Mouse (Mus musculus) heart, embryonic 10.5 days (tissue): ENCODE results near the gene Gpatch4. TPM values are rescaled to one million over a fixed set of nuclear protein-coding genes. Genes with fewer than 3 reads are reported as not detected.
A peak's percentile ranks its signal among the peaks of the same experiment; 100 is the strongest.

ENCODE experiments used
- DNase-seq: peaks from one replicate; pipeline ENCODE4 v3.0.0-alpha.2; 2017; ENCODE audit warnings: low spot score
- H3K27ac ChIP-seq: fragments of 300-500 bp; sonication (generic); 2 replicates; pipeline ENCODE4 v1.5.1; 2016; ENCODE audit warnings: mild to moderate bottlenecking
- H3K27me3 ChIP-seq: fragments of 300-500 bp; sonication (generic); 2 replicates; pipeline ENCODE4 v1.6.1; 2016; ENCODE audit warnings: mild to moderate bottlenecking; ENCODE audit not compliant: poor library complexity, insufficient read depth, severe bottlenecking
- H3K36me3 ChIP-seq: fragments of 300-500 bp; sonication (generic); 2 replicates; pipeline ENCODE4 v1.6.1; 2016; ENCODE audit warnings: mild to moderate bottlenecking, moderate library complexity
- H3K4me1 ChIP-seq: fragments of 300-500 bp; sonication (generic); 2 replicates; pipeline ENCODE4 v1.6.1; 2016; ENCODE audit warnings: mild to moderate bottlenecking
- H3K4me3 ChIP-seq: fragments of 300-500 bp; sonication (generic); 2 replicates; pipeline ENCODE4 v1.5.1; 2016; ENCODE audit warnings: mild to moderate bottlenecking, moderate library complexity
- H3K9me3 ChIP-seq: fragments of 300-500 bp; sonication (generic); 2 replicates; pipeline ENCODE4 v1.6.1; 2016; ENCODE audit warnings: mild to moderate bottlenecking, moderate library complexity
- WGBS: fragments of 180-500 bp; shearing (Covaris S2); methylation state at CpG from one replicate; pipeline ENCODE4 v1.1.7; 2016; 5-methylcytosine and 5-hydroxymethylcytosine counted together
- polyA plus RNA-seq: library from polyadenylated mRNA; unstranded; fragments of >200 nt; fragmentation: Nextera tagmentation; extraction: Ambion mirVana; gene quantifications from 2 replicates; pipeline ENCODE4 v1.2.1, GENCODE M21; 2016

Gene Gpatch4
- polyA plus RNA-seq, 1 experiment from 2014 or later = 47.0 TPM

DNA sequence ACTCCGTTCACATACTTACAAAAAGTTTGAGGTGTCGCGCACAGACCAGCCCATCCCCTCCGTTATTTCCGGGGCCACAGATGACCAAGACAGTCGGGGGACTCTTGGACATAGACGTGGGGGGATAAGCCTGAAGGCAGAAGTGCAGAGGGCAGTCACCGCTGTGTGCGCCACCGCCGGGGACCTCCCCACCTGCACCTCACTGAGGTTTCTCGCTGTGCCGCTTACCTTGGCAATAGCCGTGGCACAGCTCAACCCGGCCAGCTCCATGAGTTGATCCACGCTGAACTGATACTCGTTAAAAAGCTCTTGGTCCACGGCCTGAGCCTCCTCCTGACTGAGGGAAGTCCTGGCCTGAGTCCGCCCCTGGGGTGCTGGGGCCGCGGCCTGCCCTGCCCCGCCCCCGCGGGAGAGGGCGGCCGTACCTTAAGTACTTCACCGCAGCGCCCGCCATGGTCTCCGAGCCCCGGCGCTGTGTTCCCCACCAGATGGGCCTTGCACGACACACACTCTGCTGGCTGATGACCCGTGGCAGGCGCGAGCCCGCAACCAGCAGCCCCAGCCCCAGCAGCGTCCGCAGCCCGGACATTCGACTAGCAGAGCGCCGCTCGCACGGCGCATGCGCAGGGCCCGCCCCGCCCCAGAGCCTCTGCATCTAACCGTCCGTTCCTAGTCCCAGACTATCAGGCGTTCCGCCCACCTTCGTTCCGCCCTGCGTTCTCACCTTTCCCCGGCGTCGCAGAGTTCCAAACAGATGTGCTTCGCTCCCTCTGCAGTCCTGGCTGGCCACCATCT, 15.2 kb downstream of the Gpatch4 start, which contains the start of gene Naxe:
Naxe (minus strand) TSS at position 594 of the 795 bp plus-strand sequence.
- Histone ChIP-seq H3K27ac (peak within 1 kb of the TSS; percentile 95), H3K9me3 (no peaks in the 10 kb centered on the region), H3K4me1 (peaks cover 20% of the 10 kb centered on the region), H3K36me3 (peaks cover 40% of the 10 kb centered on the region), H3K27me3 (no peaks in the 10 kb centered on the region), H3K4me3 (peak within 1 kb of the TSS; percentile 95)
- DNase-seq = peak; percentile 97
- WGBS = under 1% methylated on average over 60 of the region's 60 CpGs

- H3K36me3 ChIP-seq = no peaks in the 10 kb centered on the region
- H3K27me3 ChIP-seq = peaks cover 29% of the 10 kb centered on the region
- no peaks in the 10 kb centered on the region for H3K9me3 ChIP-seq
- no peak for DNase-seq
- H3K27ac ChIP-seq = no peak overlapping the region
- WGBS = 42% methylated on average over 2 of the region's 2 CpGs
- H3K4me1 ChIP-seq = no peaks in the 10 kb centered on the region
- no peak overlapping the region for H3K4me3 ChIP-seq
Observed at GRCm38 (mm10) chr3:88068386-88068785, 25.5 kb downstream of the Gpatch4 start.

GRCm38 (mm10) chr3:88071783-88072182, 28.9 kb downstream of the Gpatch4 start:
- no peaks in the 10 kb centered on the region for H3K9me3 ChIP-seq
- peak; percentile 91 for DNase-seq
- no peak overlapping the region for H3K27ac ChIP-seq
- WGBS = 2% methylated on average over 5 of the region's 5 CpGs
- no peak overlapping the region for H3K4me3 ChIP-seq
- H3K36me3 ChIP-seq = no peaks in the 10 kb centered on the region
- H3K4me1 ChIP-seq = no peaks in the 10 kb centered on the region
- peaks cover 35% of the 10 kb centered on the region for H3K27me3 ChIP-seq

DNA sequence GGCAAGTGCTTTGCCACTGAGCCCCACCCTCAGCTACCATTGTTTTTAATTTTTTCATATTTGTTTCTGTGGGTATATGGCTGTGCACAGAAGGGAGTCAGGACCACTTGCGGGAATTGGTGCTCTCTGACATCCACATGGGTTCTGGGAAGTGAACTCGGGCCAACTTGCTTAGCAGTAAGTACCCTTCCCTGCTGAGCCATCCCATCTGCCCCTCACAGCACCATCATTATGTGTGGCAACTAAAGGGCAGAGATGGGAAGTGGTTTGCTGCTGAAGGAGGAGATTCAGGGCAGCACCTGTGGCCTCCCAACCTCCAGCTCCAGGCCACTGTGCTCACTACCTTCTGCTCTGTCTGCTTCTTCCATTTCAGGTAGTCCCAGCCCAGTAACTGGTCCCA, 30.7 kb downstream of the Gpatch4 start:
- no peaks in the 10 kb centered on the region for H3K36me3 ChIP-seq
- H3K27me3 ChIP-seq = peaks cover 35% of the 10 kb centered on the region
- no peak for DNase-seq
- 64% methylated on average over 2 of the region's 2 CpGs for WGBS
- no peaks in the 10 kb centered on the region for H3K9me3 ChIP-seq
- H3K4me3 ChIP-seq = no peak overlapping the region
- no peaks in the 10 kb centered on the region for H3K4me1 ChIP-seq
- H3K27ac ChIP-seq = no peak overlapping the region

DNA sequence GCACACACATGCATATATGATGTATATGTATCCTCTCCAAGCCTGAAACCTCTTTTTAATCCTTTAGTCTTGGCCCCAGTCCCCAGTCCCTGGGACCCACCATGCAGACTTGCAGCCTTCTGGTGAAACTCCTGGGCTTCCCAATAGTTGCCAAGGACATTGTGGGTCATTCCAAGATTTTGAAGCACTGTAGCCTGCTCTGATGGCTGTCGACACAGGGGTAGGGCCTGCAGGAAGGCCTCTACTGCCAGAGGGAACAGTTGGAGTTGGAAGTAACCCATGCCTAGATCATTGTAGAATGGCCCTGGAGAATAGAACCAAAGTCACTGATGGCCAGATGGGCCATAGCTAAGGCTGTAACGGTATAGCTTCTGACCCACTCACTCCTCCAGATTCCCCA, 31.4 kb downstream of the Gpatch4 start:
- Histone ChIP-seq H3K4me3 (no peak overlapping the region), H3K27me3 (peaks cover 35% of the 10 kb centered on the region), H3K9me3 (no peaks in the 10 kb centered on the region), H3K36me3 (no peaks in the 10 kb centered on the region), H3K4me1 (no peaks in the 10 kb centered on the region), H3K27ac (no peak overlapping the region)
- DNase-seq = no peak
- 46% methylated on average over 2 of the region's 2 CpGs for WGBS

- DNase-seq = no peak
- WGBS = 75% methylated on average over 8 of the region's 8 CpGs
- H3K4me1 ChIP-seq = no peaks in the 10 kb centered on the region
- H3K4me3 ChIP-seq = no peak overlapping the region
- no peaks in the 10 kb centered on the region for H3K36me3 ChIP-seq
- H3K9me3 ChIP-seq = no peaks in the 10 kb centered on the region
- peaks cover 34% of the 10 kb centered on the region for H3K27me3 ChIP-seq
- no peak overlapping the region for H3K27ac ChIP-seq
Observed at GRCm38 (mm10) chr3:88074766-88075165, 31.9 kb downstream of the Gpatch4 start.

- no peak for DNase-seq
- no peaks in the 10 kb centered on the region for H3K9me3 ChIP-seq
- no peak overlapping the region for H3K27ac ChIP-seq
- no peaks in the 10 kb centered on the region for H3K36me3 ChIP-seq
- H3K4me1 ChIP-seq = peaks cover 8% of the 10 kb centered on the region; the same call in 1 of the 2 replicates
- WGBS = 52% methylated on average over 8 of the region's 8 CpGs
- no peak overlapping the region for H3K4me3 ChIP-seq
- H3K27me3 ChIP-seq = peaks cover 11% of the 10 kb centered on the region
Observed at GRCm38 (mm10) chr3:88077441-88077840, 34.5 kb downstream of the Gpatch4 start.

DNA sequence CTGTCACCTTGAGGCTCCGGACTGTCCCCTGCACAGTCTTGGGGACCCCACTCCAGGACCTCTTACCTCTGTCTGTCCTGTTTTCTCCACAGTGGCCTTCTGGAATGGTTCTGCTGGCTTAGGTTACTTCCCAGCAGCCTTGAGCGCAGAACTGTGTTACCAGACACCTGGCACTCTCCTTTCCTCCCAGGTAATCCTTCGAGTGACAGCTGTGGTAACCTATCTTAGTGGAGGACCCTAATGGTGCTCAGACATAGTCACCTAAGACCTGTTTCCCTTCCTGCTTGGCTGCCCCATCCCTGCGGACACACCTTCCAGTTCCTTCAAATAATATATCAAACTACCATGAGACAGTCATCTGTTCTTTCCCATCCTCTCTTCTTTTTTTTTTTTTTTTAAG, 35.3 kb downstream of the Gpatch4 start, which contains the start of gene Ttc24:
Ttc24 (minus strand) TSS at position 101 of the 400 bp plus-strand sequence.
- WGBS = 69% methylated on average over 4 of the region's 4 CpGs
- H3K4me3 ChIP-seq = no peak within 1 kb of the TSS
- H3K4me1 ChIP-seq = peaks cover 15% of the 10 kb centered on the region
- peaks cover 6% of the 10 kb centered on the region for H3K27me3 ChIP-seq
- no peak for DNase-seq
- no peaks in the 10 kb centered on the region for H3K9me3 ChIP-seq
- no peak within 1 kb of the TSS for H3K27ac ChIP-seq
- H3K36me3 ChIP-seq = no peaks in the 10 kb centered on the region

DNA sequence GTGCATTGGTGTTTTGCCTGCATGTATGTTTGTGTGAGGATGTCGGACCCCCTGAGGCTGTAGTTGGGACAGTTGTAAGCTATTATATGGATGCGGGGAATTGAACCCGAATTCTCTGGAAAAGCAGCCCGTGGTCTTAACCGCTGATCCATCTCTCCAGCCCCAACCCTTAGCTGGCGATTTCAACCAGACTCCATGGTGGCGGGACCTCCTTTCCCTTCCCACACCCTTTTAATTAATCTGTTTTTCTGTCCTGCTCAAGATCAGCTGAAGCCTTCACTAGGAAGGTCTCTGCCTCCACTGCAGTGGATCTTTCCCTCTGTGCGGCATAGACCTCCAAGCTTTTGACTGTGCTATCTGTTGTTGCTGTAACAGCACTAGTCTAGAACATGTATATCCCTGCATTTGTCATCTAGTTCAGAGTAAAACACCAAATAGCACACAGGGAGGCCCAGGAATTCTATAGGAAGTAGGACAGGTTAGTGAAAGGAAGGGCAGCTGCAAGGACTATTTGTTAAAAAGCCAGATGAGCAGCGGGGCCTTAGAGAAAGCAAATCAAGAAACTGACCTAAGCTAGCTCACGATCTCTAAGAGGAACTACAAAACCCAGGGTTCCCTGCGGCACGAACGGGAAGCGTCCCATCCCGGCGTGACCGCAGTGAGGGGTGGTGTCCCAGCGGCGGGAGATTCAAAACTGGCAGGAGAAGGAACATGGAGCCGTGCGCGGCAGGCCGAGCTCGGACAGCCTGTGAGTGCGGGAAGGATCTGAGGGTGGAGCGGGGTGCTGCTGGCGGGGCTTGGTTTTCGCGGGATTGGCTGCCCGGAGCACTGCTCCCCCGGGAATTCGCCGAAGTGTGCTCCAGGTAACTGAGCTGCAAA, 38.7 kb downstream of the Gpatch4 start, which contains the start of gene Iqgap3:
Iqgap3 (plus strand) TSS at position 627 of the 879 bp plus-strand sequence.
- Histone ChIP-seq H3K27ac (peak within 1 kb of the TSS; percentile 76), H3K9me3 (no peaks in the 10 kb centered on the region), H3K27me3 (no peaks in the 10 kb centered on the region), H3K4me1 (peaks cover 15% of the 10 kb centered on the region), H3K4me3 (peak within 1 kb of the TSS; percentile 70), H3K36me3 (peaks cover 18% of the 10 kb centered on the region)
- 18% methylated on average over 33 of the region's 33 CpGs for WGBS
- peak; percentile 93 for DNase-seq

GRCm38 (mm10) chr3:88082224-88082618, 39.3 kb downstream of the Gpatch4 start:
- no peak for DNase-seq
- H3K4me1 ChIP-seq = peaks cover 15% of the 10 kb centered on the region
- no peaks in the 10 kb centered on the region for H3K27me3 ChIP-seq
- 2% methylated on average over 13 of the region's 13 CpGs for WGBS
- peaks cover 22% of the 10 kb centered on the region for H3K36me3 ChIP-seq
- H3K4me3 ChIP-seq = peak overlapping the region; percentile 70
- H3K27ac ChIP-seq = peak overlapping the region; percentile 76
- H3K9me3 ChIP-seq = no peaks in the 10 kb centered on the region

- Histone ChIP-seq H3K27me3 (no peaks in the 10 kb centered on the region), H3K36me3 (peaks cover 24% of the 10 kb centered on the region), H3K9me3 (no peaks in the 10 kb centered on the region), H3K27ac (peak overlapping the region; percentile 76; the same call in 1 of the 2 replicates), H3K4me1 (peaks cover 15% of the 10 kb centered on the region), H3K4me3 (peak overlapping the region; percentile 70)
- DNase-seq = no peak
- 18% methylated on average over 4 of the region's 4 CpGs for WGBS
Observed at GRCm38 (mm10) chr3:88082663-88083062, 39.8 kb downstream of the Gpatch4 start.

GRCm38 (mm10) chr3:88084001-88084400, 41.1 kb downstream of the Gpatch4 start:
- H3K9me3 ChIP-seq = no peaks in the 10 kb centered on the region
- no peak overlapping the region for H3K4me3 ChIP-seq
- no peak overlapping the region for H3K27ac ChIP-seq
- 84% methylated on average over 2 of the region's 2 CpGs for WGBS
- peaks cover 34% of the 10 kb centered on the region for H3K36me3 ChIP-seq
- H3K27me3 ChIP-seq = no peaks in the 10 kb centered on the region
- peaks cover 15% of the 10 kb centered on the region for H3K4me1 ChIP-seq
- no peak for DNase-seq

- H3K27ac ChIP-seq = no peak overlapping the region
- DNase-seq = no peak
- peaks cover 15% of the 10 kb centered on the region for H3K4me1 ChIP-seq
- H3K36me3 ChIP-seq = peaks cover 49% of the 10 kb centered on the region
- WGBS = 95% methylated on average over 8 of the region's 9 CpGs
- no peaks in the 10 kb centered on the region for H3K27me3 ChIP-seq
- no peaks in the 10 kb centered on the region for H3K9me3 ChIP-seq
- no peak overlapping the region for H3K4me3 ChIP-seq
Observed at GRCm38 (mm10) chr3:88085459-88085858, 42.6 kb downstream of the Gpatch4 start.
